Mouse (Mus musculus) CD4-positive helper T cell, adult 2 months (primary cell): Measurements from ENCODE around the gene Asdurf.
"Not testable (repeated sequence)": the region's sequence is repeated elsewhere in the genome, so short reads cannot be mapped to it uniquely, and the experiment has no call there.

Experiments
- DNase-seq: peaks from one replicate; pipeline ENCODE4 v3.0.0-alpha.2; 2012; ENCODE audit warnings: low read depth, missing footprints, low spot score

The Asdurf gene

GRCm38 (mm10) chr1:53352327-53353261, at the start of gene Asdurf, which contains the start of the genes Gm28551 and Asnsd1:
Asdurf (minus strand) TSS chr1:53352619.
Gm28551 (minus strand) TSS chr1:53352667.
Asnsd1 (minus strand) TSS chr1:53352752.
- peak; percentile 98 for DNase-seq

DNA sequence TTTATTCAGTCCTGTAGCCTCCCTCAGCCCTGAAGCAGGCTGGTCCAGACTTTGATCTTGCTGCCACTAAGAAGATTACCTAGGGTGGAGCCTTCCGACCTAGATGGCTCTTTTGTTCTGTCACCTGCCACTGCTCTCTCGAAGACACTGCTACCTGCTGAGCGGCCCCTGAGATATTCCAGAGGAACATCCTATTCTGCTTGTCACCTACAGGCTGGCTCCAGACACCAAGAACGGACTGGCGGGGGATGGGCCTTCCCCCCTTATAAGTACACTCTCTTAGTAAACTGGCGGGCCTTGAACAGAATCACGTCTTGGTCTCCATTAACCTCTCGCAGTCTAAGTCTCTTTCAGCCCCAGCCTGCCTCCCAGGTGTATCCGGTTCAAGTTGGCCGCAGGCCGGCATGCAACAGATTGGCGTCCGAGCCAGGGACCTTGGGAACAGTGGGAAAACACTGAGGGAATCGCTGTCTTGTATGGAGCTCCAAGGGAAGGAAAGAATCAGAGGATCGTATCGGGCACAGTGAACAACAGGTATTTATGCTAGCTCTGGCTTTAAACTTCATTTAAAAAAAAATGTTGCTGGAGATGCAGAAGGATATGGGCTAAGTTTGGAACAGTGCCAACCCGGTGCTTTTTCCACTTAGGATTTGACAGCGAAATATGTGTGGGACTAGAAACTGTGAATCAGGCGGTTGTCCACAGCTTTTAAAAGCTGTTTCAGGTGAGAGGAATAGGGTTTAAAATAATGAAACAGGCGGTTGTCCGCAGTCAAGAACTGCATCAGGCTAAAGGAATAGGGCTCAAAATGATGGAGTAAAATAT, 41.7 kb upstream of the Asdurf start:
- DNase-seq = not testable (repeated sequence)

DNA sequence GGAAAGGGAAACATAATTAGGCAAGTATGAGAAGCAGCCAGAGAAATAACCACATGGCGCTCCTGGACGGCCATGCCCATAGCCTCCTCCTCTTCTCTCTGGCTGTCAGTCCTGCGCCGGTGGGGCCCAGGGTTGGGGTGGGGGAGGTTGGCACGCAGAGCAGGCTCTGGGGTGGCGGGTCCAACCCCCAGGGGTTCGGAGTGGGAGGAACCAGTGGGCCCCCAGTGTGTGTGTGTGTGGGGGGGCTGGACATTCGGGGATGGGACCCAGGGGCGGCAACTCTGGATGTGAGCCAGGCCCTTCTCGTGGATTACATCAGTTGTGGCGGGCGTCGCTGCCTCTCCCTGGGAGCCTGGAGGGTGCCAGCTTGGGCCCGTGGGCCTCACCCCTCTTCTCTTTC, 36.3 kb upstream of the Asdurf start:
- DNase-seq = no peak

DNA sequence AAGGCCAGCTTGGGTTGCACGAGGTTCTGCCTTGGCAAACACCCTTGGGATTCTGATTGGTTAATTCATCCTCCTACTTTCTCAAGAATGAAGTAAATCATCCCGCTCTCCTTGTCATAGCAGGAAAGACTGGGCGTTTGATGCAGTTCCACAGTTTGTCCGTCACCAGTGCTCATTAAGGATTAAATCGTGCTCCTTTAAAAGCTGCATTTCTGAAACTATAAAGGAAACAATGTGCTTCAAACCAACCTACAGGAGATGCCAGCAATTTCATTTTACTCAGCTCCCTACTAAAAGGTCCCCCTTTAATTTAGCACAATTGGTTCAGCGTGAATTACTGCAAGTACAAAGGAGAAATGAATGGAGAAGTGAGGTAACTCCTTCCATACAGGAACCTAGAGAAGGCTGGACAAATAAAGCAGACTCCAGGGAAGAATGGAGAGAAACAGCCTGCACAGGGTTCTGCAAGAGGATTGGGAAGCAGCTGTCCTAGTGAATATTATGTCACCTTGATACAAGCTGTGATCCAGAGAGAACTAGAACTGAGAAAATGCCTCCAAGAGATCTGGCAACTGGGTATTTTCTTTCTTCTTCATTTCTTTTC, 31.8 kb upstream of the Asdurf start:
- DNase-seq = no peak

- no peak for DNase-seq
Measured at GRCm38 (mm10) chr1:53377731-53378130, 25.3 kb upstream of the Asdurf start.

DNA sequence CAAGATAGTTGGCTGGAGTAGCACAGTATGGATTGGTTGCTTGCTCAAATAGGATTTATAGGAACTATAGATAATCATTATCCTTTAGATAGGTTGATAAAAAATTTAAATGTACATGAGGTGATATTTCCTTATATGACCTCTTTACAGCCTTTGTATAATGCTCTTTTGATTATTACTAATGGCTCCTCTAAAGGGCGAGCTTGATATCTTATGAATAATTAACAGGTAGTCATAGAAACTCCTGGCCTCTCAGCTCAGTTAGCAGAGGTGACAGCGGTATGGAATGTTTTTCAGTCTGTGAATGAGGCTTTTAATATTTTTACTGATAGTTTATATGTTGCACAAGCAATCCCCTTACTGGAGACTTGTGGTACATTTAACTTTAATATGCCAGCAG, 23.5 kb upstream of the Asdurf start:
- DNase-seq = not testable (repeated sequence)

- no peak for DNase-seq
Measured at GRCm38 (mm10) chr1:53358988-53359387, 6.6 kb upstream of the Asdurf start.

DNA sequence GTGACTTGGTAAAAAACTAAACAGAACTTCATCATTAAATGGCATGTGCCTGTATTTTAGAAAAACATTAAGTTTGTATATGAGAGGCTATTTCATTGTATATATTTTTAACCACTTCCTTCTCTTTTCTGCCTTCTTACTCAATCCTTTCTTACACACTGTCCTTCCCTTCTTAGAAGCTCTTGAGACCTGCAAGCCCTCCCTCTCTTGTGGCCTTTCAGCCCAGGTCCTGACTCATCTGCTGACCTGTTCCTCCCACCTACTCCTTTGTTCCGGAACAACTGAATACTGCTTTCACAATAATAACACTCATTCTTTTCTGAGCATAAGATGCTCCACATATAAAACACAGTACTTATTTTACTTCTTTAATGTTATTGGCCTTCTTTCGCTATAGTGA, 11.3 kb downstream of the Asdurf start:
- DNase-seq = no peak

DNA sequence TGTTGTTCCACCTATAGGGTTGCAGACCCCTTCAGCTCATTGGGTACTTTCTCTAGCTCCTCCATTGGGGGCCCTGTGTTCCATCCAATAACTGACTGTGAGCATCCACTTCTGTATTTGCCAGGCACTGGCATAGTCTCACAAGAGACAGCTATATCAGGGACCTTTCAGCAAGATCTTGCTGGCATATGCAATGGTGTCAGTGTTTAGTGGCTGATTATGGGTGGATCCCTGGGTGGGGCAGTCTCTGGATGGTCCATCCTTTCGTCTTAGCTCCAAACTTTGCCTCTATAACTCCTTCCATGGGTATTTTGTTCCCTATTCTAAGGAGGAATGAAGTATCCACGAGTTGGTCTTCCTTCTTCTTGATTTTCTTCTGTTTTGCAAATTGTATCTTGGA, 15.0 kb downstream of the Asdurf start:
- DNase-seq = not testable (repeated sequence)

GRCm38 (mm10) chr1:53335465-53335864, 17.0 kb downstream of the Asdurf start:
- no peak for DNase-seq

DNA sequence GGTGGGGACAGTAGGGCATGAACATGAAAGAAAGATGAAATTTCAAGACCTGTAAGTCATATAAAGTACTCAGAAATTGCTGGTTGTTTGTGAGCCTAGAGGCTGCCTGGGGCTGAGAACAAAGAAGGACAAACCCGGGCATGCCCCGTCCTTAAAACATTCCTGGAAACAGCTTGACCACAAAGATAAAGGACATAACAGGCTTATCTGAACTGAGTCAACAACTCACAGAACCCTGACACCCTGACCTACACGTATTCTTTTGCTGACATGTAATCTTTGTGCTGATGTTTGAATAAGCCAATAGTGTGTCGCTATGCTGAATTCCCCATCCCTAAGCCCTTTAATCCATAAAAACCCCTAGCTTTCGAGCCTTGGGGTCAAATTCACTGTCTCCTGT, 18.9 kb downstream of the Asdurf start:
- DNase-seq = not testable (repeated sequence)

DNA sequence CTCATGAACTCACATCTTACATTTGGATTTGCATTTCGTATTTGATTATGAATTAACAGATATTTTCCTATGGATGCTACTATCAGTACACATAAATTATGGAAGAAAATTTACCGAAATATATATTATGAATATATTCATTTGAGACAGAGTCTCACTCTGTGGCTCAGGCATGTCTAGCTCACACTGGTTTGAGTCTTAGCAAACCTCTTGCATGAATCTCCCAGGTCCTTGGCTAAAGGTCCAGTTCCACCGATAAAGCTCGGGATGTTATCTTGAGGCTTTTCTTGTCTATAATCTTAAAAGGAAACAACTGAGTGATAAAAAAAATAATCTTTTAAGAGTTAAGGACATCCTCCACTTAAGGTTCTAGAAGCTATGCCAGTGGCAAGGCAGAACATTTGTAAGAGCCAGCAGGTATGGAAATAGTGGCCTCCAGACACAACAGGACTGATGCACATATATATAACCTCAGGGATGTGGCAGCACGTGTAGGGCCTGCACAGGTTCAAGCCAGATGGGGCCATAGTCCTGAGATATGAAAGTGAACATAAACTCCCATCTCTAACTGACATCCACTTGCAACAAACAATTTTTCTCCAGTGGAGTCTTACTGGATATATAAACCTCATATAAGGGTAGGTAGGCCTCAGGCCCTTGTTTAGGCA, 27.5 kb downstream of the Asdurf start:
- DNase-seq = no peak

DNA sequence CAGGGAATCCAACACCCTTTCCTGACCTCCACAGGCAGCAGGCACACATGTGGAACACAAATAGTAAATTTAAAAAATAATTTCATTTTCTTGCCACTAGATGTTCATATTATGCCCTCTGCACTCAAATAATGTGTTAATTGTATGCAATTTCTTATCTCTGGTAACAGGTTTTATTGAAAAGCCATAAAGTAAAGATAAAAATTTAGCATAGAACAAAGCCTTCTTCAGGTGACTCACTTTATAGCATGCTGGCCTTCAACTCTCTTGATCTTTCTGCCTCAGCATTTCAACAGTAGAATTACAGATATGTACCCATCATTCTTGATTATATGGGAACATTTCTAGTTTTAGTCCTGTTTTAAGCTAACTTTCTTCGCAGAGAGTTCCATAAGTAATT, 28.1 kb downstream of the Asdurf start:
- no peak for DNase-seq

DNA sequence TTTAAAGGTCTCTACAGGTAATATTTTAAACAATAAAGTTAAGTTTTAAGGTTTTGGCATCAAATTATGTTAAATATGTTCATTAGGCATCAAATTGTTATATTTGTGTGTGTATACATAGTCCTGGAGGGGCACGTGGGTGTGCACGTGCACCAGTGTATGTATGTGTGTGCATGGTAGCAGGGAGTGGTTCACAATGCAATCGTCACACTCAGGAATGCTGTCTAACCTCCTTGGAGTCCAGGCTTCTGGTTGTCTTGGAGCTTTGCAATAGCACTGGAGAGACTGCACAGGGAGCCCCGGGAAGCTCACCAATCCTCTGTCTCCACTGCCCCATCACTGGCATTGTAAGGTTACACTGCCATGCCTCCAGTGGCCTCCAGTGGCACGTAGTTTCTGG, 29.2 kb downstream of the Asdurf start:
- DNase-seq = no peak

DNA sequence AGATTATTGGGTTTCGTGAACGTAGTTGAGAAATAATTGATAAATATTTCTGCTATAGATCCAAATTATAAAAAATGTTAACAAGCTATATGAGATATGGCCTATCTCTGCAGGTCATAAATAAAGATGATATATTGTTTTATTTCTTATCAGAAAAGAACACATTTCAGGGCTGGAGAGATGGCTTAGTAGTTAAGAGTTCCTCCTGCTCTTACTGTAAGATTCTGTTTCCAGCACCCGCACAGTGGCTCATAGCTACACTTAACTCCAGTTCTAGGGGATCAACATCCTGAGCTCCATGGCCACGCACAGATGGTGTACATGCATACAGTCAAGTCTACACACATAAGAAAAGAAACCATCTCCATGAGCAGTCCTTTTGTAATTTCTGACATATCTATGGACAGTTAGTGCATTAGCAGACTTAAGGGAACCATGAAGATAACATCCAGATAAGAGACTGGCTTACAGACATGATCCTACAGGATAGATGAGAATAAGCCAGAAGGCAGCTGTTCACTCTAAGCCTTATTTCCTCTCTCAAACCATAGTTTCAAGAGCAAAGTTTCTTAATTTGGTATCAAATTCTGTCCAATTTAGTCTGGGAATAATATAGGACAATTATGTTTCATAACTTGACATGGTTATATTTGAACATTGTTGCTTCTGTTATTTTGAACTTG, 30.6 kb downstream of the Asdurf start:
- no peak for DNase-seq

DNA sequence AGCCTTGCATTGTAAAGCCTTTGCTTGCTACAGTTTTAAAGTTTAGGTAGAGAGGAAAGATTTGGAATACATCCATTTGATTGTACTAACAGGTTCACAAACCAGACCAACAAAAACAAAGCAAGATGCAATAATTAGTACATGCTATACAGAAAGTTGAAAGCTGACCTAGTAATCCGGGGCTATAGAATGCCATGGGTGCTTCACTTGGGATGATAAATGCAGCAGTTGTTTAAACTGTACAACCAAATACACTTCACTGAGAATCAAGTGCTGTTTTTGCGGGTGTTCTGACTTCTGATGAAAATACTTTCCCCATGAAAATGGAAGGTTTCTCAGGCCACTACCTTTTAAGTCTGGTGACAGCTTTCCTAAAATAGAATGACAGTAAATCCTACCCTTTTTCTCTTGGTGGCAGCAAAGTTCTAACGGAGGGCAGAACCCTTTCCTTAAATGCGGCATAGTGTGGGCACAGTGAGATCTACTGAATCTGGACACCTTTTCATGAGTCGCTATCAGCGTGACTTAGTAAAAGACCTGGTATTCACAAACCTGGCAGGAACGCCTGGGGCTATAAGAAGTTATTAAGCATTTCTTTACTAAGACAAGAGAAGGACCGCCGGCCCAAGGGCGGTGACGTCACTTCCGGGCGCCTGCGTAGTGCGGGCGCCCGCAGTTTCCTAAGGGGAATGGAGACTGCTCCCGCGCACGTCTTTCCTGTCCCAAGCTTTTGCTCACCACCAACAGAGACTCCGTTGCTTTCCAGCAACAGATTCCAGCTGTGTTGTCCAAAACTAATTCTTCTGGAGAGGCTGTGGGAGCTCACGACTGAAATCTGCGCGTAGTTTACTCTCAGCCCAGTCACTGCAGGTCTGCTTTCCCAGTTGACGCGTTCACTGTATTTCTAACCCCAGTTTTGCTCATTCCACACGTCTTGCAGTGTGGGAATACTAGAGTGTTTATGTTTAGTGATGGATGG, 39.1 kb downstream of the Asdurf start, which contains the start of gene Osgepl1:
Gene Osgepl1 (plus strand): TSS at position 636 of the 979 bp plus-strand sequence.
- DNase-seq = peak; percentile 88

- no peak for DNase-seq
Measured at GRCm38 (mm10) chr1:53300506-53300905, 51.9 kb downstream of the Asdurf start.
